Mouse (Mus musculus) bone marrow macrophage, adult 2 months (primary cell): Measurements from ENCODE around the gene Scgb3a1.

Experiments
- CTCF ChIP-seq: IDR thresholded peaks from 2 replicates; pipeline ENCODE4 v1.5.1; 2012; ENCODE audit warnings: low read depth, mild to moderate bottlenecking, low read length, moderate library complexity
- POLR2A ChIP-seq: IDR thresholded peaks from 2 replicates; pipeline ENCODE4 v1.6.1; 2012; ENCODE audit warnings: mild to moderate bottlenecking, low read depth, low read length, borderline replicate concordance

GRCm38 (mm10) chr11:49650113-49650993, 13.1 kb upstream of the Scgb3a1 start:
- peak; percentile 52 for TF ChIP-seq CTCF
- no peak for TF ChIP-seq POLR2A
